Mouse (Mus musculus) urinary bladder, postnatal 25 days (tissue): ENCODE measurements around the gene Klrb1f.
"Not testable (repeated sequence)": the region's sequence is repeated elsewhere in the genome, so short reads cannot be mapped to it uniquely, and the experiment has no call there.

Source experiments
- DNase-seq: peaks from one replicate; pipeline ENCODE4 v3.0.0; 2022; ENCODE audit warnings: low spot score

Gene Klrb1f

GRCm38 (mm10) chr6:129048857-129049473 is 3.3 kb downstream of the Klrb1f start:
- peak; percentile 17 for DNase-seq

GRCm38 (mm10) chr6:129049596-129050251 is 4.0 kb downstream of the Klrb1f start:
- no peak for DNase-seq

DNA sequence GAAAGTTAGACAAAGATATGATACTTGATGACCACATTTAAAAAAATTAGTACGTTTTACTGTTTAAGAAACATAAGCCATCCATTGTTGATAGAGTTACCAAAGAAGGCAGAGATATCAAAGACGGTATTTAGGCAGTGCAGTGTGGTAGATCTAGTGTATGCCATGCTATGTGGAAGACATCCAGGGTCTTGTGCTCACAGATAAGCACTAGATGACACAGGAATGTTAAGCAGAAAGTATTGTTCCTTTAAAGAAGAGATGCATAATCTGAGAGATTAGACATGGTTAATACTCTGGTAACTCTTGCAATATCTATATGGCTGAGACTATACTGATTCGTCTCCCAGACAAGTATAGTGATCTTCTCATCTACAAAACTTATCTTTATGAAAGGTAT is 5.4 kb downstream of the Klrb1f start:
- no peak for DNase-seq

DNA sequence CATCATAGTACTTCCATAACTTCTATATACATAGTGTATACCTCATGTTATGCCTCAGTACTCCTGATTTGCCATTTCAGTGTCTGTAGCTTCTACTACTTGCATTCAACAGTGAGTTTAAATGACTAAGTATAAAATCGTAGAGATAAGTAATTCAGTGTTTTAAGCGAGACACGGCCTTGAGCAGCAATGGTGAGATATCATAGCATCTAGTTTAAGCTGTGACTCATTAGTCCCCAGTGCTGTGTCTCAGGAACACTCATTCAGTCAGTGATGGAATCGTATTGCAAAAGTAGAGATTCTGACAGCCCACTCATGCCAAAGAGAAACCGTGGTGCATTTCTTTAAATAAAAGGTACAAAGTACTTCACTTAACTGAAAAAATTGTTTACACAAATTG is 6.0 kb downstream of the Klrb1f start:
- DNase-seq: no peak

DNA sequence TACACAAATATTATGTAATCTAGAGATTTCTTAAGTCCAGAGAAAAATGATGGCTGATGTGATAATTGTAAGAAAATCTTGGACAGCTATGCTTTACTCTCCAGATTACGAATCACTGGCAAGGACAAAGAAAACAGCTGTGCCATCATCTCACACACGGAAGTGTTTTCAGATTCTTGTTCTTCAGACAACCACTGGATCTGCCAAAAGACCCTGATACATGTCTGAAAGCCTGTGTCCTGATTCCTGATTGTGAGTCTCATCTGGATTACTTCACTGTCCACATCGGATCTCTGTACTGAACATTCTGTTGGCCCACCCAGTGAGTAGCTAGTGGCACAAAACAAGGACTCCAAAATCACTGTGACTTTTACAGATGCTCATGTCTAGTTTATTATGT is 10.5 kb downstream of the Klrb1f start:
- no peak for DNase-seq

DNA sequence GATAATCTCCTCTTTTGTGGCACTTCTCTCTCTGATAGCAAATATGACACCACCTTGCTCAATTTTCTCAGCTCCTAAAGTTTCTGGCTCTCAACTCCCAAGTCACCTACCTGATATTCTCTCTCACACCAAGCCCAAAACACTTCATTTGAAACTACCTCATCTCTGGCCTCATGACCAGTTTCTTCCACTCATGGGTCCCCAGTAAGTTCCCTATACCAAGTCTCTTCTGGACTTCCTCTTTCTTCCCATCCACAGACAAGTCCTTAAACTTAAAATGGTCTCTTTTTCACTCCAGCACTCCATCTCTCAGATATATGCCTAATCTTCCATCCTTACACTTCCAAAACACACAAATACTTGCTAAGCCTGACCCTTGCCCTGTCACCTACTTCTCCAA is 12.3 kb downstream of the Klrb1f start:
- DNase-seq: no peak

DNA sequence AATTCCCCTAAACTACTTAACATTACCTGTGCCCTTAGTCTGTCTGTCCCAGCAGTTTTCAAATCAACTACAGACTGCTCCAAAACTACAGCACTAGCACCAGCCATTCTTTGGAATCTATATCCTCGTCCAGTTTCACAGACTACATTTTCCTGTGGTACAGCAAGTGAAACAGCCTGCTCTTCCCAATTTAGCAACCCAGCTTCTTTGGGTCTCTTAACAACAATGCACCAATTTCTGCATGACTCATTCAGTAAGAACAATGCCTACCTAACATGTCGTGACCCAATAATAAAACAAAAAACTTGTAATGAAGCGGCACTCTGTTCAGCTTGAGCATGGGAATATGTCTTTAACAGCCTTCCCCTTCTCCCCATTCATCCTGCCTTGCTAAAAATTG is 19.7 kb downstream of the Klrb1f start:
- no peak for DNase-seq

GRCm38 (mm10) chr6:129065857-129066256 is 20.2 kb downstream of the Klrb1f start:
- DNase-seq: no peak

DNA sequence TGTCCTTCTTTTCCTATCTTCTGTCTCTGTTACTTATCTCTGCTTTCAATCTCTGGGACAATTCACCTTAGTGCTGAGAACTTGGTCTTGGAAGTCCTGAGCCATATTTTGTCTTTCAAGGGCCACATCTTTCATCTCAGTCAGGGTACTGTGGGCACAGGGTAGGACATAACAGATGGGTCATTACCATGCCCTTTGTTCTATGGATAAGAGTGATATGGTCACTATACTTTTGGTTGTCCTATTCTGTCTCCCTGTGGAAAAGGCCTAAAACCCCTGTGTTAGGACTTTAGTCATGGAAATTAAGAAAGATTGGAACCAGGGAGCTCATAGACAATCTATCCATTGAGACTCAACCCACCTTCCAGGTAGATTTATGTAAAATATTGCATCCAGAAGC is 20.8 kb downstream of the Klrb1f start:
- DNase-seq: no peak

DNA sequence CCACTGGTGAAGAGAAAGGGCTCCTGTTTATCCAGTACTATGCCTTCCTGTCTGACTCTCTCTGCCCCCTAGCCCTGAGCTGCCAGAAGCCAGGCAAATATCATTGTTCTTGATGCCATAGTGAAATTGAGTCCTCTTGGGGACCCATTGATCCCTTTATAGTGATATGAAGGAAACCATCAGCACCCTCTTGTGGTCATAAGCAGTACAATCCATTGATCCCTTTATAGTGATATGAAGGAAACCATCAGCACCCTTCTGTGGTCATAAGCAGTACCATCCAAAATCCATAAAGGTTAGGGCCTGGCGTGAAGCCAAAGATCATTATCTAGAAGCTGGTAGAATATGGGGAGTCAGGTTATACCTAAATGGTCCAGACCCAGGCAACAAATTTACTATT is 21.3 kb downstream of the Klrb1f start:
- DNase-seq: peak; percentile 48

GRCm38 (mm10) chr6:129085098-129085497 is 39.4 kb downstream of the Klrb1f start:
- no peak for DNase-seq

DNA sequence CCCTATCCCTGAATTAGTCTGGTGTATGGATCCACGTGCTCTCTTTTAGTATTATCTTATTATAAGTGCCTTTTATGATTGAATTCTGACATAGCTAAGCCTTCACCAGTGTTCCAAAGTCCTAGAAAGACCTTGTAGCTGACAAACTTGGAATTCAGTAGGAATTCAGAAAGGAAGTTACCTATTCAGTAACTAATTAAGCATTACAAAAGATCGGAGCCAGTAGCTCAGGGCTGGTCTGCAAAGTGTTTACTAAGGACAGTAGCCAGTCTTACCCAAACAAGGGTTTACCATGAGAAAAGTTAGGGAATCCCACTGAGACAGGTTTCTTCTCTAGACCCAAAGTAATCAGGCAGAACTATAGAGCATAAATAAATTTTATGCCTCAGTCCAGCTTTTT is 40.3 kb downstream of the Klrb1f start:
- not testable (repeated sequence) for DNase-seq

- no peak for DNase-seq
These were observed 42.5 kb downstream of the Klrb1f start for GRCm38 (mm10) chr6:129088161-129088560.

- not testable (repeated sequence) for DNase-seq
These were observed 42.9 kb downstream of the Klrb1f start for GRCm38 (mm10) chr6:129088596-129088995.

GRCm38 (mm10) chr6:129095166-129095565 is 49.5 kb downstream of the Klrb1f start:
- DNase-seq: no peak

DNA sequence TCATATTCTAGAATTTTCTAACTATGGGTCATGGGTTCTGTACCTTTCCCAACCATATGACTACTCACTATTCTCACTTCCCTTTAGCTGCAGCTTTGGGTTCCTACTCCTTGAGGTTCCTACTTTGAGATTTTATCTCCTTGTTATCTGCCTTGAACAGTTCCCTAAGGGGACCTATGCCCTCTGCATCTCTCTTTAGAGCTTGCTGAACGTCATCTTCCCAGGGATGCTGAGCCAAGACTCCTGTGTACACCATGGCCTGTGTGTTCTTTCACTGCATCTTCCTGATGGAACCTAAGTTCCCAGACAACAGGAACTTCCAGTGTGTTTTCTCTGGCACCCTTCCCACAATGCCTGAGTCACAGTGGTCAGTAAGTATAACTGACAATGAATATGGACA is 52.2 kb downstream of the Klrb1f start:
- DNase-seq: no peak

- not testable (repeated sequence) for DNase-seq
These were observed 55.1 kb downstream of the Klrb1f start, which contains the start of gene Clec2e for GRCm38 (mm10) chr6:129100794-129101193. TSS of gene Clec2e (minus strand) at chr6:129100913.

DNA sequence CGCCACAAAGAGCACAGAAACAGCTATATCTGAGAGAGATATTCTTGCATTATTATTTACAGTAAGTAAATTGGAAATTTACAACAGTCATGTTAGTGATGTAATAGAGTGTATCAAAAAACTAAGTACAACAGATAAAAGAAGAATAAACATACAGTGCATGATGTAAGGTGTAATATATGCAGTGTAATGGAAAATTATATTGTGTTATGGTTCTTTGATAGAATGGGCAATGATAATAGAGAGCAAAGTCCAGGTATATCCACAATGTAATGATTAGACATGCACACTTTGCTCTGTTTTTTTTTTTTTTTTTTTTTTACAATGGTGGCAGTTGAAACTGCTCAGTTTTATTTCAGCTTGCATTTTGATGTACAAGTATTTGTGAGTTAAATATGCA is 55.9 kb downstream of the Klrb1f start:
- no peak for DNase-seq

- no peak for DNase-seq
These were observed 57.3 kb downstream of the Klrb1f start for GRCm38 (mm10) chr6:129102858-129103555.
